Mouse (Mus musculus): ENCODE results near the gene Fabp2.

DNA sequence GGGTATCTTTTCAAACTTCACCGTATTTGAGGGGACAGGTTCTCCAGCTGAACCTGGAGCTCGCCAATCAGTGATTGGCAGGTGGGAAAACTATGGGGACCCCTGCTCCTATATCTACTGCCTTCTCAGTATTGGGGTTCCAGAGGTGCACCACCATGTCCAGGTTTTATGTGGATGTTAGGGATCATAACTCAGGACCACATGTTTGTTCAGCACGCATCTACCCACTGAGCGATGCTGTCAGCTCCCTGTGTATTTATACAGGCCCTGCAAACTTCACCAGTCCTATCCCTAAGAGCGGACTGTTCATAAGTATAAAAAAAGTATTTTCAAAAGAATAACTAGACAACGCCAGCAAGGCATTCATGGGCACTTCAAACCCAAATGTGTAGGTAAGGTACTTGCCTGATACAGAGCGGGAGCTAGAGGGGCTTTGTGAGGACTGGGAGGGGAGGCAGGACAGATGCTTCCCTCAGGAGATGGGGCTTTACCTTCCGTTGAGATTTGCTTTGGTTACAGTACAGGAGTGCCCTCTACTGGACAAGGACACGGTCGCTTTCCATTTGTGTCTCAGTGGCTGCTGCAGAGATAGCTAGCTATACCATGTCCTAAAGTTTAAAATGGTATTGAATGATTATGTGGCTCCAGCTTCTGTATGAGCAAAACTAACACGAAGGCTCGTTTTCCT lies 9.0 kb downstream of the Fabp2 start:
- TF ChIP-seq CTCF (IDR thresholded peaks at IDR 0.05; ENCODE audit: low read depth, low read length) (peak; percentile 69), POLR2A (IDR thresholded peaks at IDR 0.05; ENCODE audit: extremely low read depth, insufficient read depth, low read length) (no peak)

All from liver, adult 2 months (tissue).